Mouse (Mus musculus) adrenal gland (tissue): ENCODE results near the gene Peak1.

ENCODE experiments used
- intact Hi-C: fragments of 180-260 bp; cut with DNase I; formaldehyde crosslinking; loops from one replicate; pipeline ENCODE4 v1.15.1; 2025

Gene Peak1

GRCm38 (mm10) chr9:56417415-56417947 lies 386 bp downstream of the Peak1 start:
- intact Hi-C loops: loop anchor here (1.0 to 10.0 kb wide), 4 partner anchors 53 to 150 kb away; no protein-coding TSS in a partner anchor

GRCm38 (mm10) chr9:56415935-56416607 lies 1.8 kb downstream of the Peak1 start:
- intact Hi-C loops: loop anchor here (5.0 to 10.0 kb wide), 3 partner anchors 51 to 149 kb away; no protein-coding TSS in a partner anchor

GRCm38 (mm10) chr9:56415393-56415792 lies 2.5 kb downstream of the Peak1 start:
- intact Hi-C loops: loop anchor here (5.0 to 10.0 kb wide), 3 partner anchors 51 to 148 kb away; no protein-coding TSS in a partner anchor

GRCm38 (mm10) chr9:56414322-56414721 lies 3.5 kb downstream of the Peak1 start:
- intact Hi-C loops: loop anchor here (10.0 kb wide), 1 partner anchor 50 kb away; no protein-coding TSS in a partner anchor

- intact Hi-C loops: loop anchor here (10.0 kb wide), 1 partner anchor 48 kb away; no protein-coding TSS in a partner anchor
These were observed 5.2 kb downstream of the Peak1 start for GRCm38 (mm10) chr9:56412716-56413115.

GRCm38 (mm10) chr9:56409928-56410327 lies 7.9 kb downstream of the Peak1 start:
- intact Hi-C loops: loop anchor here (10.0 kb wide), 1 partner anchor 45 kb away; no protein-coding TSS in a partner anchor

- intact Hi-C loops: no loop called here
These were observed 13.2 kb downstream of the Peak1 start for GRCm38 (mm10) chr9:56404619-56405018.

- intact Hi-C loops: no loop called here
These were observed 21.6 kb downstream of the Peak1 start for GRCm38 (mm10) chr9:56396306-56396705.

- intact Hi-C loops: no loop called here
These were observed 25.0 kb downstream of the Peak1 start for GRCm38 (mm10) chr9:56392857-56393256.

- intact Hi-C loops: no loop called here
These were observed 35.1 kb downstream of the Peak1 start for GRCm38 (mm10) chr9:56382786-56383185.

GRCm38 (mm10) chr9:56374401-56374800 lies 43.5 kb downstream of the Peak1 start:
- intact Hi-C loops: no loop called here

GRCm38 (mm10) chr9:56370710-56371109 lies 47.2 kb downstream of the Peak1 start:
- intact Hi-C loops: no loop called here

- intact Hi-C loops: loop anchor here (10.0 kb wide), 1 partner anchor 46 kb away; the partner anchor contains the start of genes Hmg20a and Peak1
These were observed 49.1 kb downstream of the Peak1 start for GRCm38 (mm10) chr9:56368814-56369213.

- intact Hi-C loops: loop anchor here (10.0 kb wide), 1 partner anchor 51 kb away; the partner anchor contains the start of genes Hmg20a and Peak1
These were observed 54.6 kb downstream of the Peak1 start for GRCm38 (mm10) chr9:56363306-56363705.

GRCm38 (mm10) chr9:56359261-56359660 lies 58.6 kb downstream of the Peak1 start:
- intact Hi-C loops: no loop called here

GRCm38 (mm10) chr9:56355186-56355585 lies 62.7 kb downstream of the Peak1 start:
- intact Hi-C loops: no loop called here

- intact Hi-C loops: no loop called here
These were observed 71.5 kb downstream of the Peak1 start for GRCm38 (mm10) chr9:56346321-56346720.

- intact Hi-C loops: no loop called here
These were observed 78.3 kb downstream of the Peak1 start for GRCm38 (mm10) chr9:56339426-56340195.

- intact Hi-C loops: no loop called here
These were observed 83.5 kb downstream of the Peak1 start for GRCm38 (mm10) chr9:56334363-56334762.

- intact Hi-C loops: no loop called here
These were observed 85.1 kb downstream of the Peak1 start for GRCm38 (mm10) chr9:56332774-56333173.

- intact Hi-C loops: no loop called here
These were observed 91.3 kb downstream of the Peak1 start for GRCm38 (mm10) chr9:56326511-56327005.

- intact Hi-C loops: no loop called here
These were observed 92.1 kb downstream of the Peak1 start for GRCm38 (mm10) chr9:56325725-56326124.
